Mouse (Mus musculus) limb, embryonic 15.5 days (tissue): ENCODE results near the gene Misp. TPM values are rescaled to one million over a fixed set of nuclear protein-coding genes. Genes with fewer than 3 reads are reported as not detected.

Source experiments
- ATAC-seq: fragments of 200-750 bp; cut with Nextera tagmentation; 2 replicates; pipeline ENCODE4 v1.8.0; 2017; ENCODE audit warnings: low read depth, moderate TSS enrichment; ENCODE audit not compliant: insufficient number of reproducible peaks, low FRiP score, low TSS enrichment
- H3K27ac ChIP-seq: fragments of 300-500 bp; sonication (generic); 2 replicates; pipeline ENCODE4 v1.5.1; 2015; ENCODE audit warnings: moderate library complexity, mild to moderate bottlenecking, inconsistent platforms
- H3K27me3 ChIP-seq: fragments of 300-500 bp; sonication (generic); 2 replicates; pipeline ENCODE4 v1.6.1; 2015; ENCODE audit warnings: inconsistent platforms
- H3K36me3 ChIP-seq: fragments of 300-500 bp; sonication (generic); 2 replicates; pipeline ENCODE4 v1.6.1; 2015; ENCODE audit warnings: inconsistent platforms
- H3K4me1 ChIP-seq: fragments of 300-500 bp; sonication (generic); 2 replicates; pipeline ENCODE4 v1.6.1; 2015; ENCODE audit warnings: inconsistent platforms
- H3K4me2 ChIP-seq: fragments of 300-500 bp; sonication (generic); 2 replicates; pipeline ENCODE4 v1.6.1; 2015; ENCODE audit warnings: mild to moderate bottlenecking, inconsistent platforms
- H3K4me3 ChIP-seq: fragments of 300-500 bp; sonication (generic); 2 replicates; pipeline ENCODE4 v1.5.1; 2015; ENCODE audit warnings: mild to moderate bottlenecking, inconsistent platforms
- H3K9ac ChIP-seq: fragments of 300-500 bp; sonication (generic); 2 replicates; pipeline ENCODE4 v1.6.1; 2015; ENCODE audit warnings: inconsistent platforms
- H3K9me3 ChIP-seq: fragments of 300-500 bp; sonication (generic); 2 replicates; pipeline ENCODE4 v1.6.1; 2016; ENCODE audit warnings: inconsistent platforms
- WGBS: fragments of 180-500 bp; shearing (Covaris S2); methylation state at CpG from one replicate; pipeline ENCODE4 v1.1.7; 2015; 5-methylcytosine and 5-hydroxymethylcytosine counted together
- polyA plus RNA-seq: library from polyadenylated mRNA; unstranded; fragments of >200 nt; fragmentation: Nextera tagmentation; extraction: Ambion mirVana; gene quantifications from 2 replicates; pipeline ENCODE4 v1.2.1, GENCODE M21; 2015

Misp gene
- polyA plus RNA-seq, 1 experiment from 2014 or later: 1.6 TPM

DNA sequence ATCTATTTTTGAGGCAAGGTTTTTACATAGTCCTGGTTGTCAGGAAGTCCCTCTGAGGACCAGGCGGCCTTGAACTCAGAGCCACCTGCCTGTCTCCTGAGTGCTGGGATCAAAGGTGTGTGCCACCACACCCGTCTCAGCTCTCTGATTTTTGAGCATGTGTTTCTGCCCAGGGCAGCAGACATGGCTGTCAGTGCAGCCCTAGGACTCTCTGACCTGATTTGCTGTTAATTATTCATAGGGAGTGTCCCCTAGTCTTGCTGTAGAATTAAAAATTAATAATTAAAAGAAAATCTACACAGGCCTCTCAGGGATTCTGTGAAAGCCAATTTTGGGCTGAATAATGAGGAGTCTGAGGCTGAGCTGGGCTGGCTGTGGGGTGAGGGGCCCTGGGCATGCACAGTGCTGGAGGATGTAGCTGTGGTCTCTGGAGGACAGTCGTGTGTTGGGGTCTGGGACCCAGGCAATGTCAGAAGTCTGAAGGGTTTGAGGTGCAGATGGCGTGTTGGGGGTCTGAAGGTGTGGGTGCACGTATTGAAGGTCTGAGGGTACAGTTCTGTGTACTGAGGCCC, 6.4 kb upstream of the Misp start:
- H3K4me1 ChIP-seq: 0 out of 2 replicates have a peak, but pooled peaks cover 3% of the 10 kb centered on the region
- no peaks in the 10 kb centered on the region for H3K27me3 ChIP-seq
- no peak overlapping the region for H3K9ac ChIP-seq
- no peak overlapping the region for H3K4me3 ChIP-seq
- peaks cover 54% of the 10 kb centered on the region for H3K36me3 ChIP-seq
- WGBS: 85% methylated on average over 5 of the region's 5 CpGs
- no peaks in the 10 kb centered on the region for H3K9me3 ChIP-seq
- no peak overlapping the region for H3K27ac ChIP-seq
- no peak for ATAC-seq
- H3K4me2 ChIP-seq: no peak overlapping the region

DNA sequence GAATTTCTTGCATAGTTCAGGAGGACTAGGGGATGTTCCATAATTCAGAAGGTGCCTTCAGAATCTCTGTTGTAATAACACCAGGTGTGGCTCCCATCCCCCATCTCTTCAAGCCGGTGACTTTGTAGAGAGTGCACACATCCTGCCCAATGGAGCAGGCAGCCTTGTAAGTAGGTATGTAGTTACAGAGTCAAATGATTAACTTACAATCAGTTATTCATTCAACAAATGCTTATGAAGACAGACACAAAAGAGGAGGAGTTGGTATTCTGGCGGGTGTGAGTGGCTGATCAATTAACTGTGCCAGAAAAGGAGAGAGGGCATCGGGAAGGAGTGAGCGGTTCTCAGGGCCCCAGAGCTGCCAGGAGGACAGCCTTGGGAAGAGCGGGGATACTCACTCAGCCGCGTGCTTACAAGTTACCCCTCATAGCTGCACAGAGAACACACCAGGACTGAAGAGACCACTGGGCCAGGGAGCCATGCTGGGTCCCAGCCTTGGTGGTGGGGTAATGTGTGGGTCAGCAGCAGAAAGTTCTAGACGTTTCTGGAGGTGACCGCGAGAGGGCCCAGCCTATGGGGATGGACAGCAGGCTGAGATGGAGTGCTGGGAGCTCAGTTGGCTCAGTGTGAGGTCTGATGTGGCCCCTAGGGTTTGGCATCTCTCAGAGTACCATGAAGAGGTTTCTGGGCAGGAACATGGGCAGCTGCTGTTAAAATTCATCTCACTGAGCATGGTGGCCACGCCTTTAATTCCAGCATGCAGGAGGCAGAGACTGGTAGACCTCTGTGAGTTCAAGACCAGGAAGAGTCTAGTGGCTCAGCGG, 4.9 kb upstream of the Misp start:
- H3K27me3 ChIP-seq: no peaks in the 10 kb centered on the region
- 89% methylated on average over 12 of the region's 12 CpGs for WGBS
- no peak overlapping the region for H3K4me2 ChIP-seq
- H3K9me3 ChIP-seq: no peaks in the 10 kb centered on the region
- H3K9ac ChIP-seq: no peak overlapping the region
- H3K36me3 ChIP-seq: peaks cover 58% of the 10 kb centered on the region
- H3K27ac ChIP-seq: no peak overlapping the region
- H3K4me1 ChIP-seq: 0 out of 2 replicates have a peak, but pooled peaks cover 7% of the 10 kb centered on the region
- no peak for ATAC-seq
- H3K4me3 ChIP-seq: no peak overlapping the region

GRCm38 (mm10) chr10:79817111-79817510, 3.7 kb upstream of the Misp start:
- no peak overlapping the region for H3K9ac ChIP-seq
- WGBS: 67% methylated on average over 2 of the region's 2 CpGs
- H3K27me3 ChIP-seq: no peaks in the 10 kb centered on the region
- H3K4me1 ChIP-seq: peaks cover 7% of the 10 kb centered on the region
- no peak overlapping the region for H3K4me2 ChIP-seq
- ATAC-seq: no peak
- peaks cover 50% of the 10 kb centered on the region for H3K36me3 ChIP-seq
- no peak overlapping the region for H3K4me3 ChIP-seq
- no peak overlapping the region for H3K27ac ChIP-seq
- H3K9me3 ChIP-seq: no peaks in the 10 kb centered on the region

DNA sequence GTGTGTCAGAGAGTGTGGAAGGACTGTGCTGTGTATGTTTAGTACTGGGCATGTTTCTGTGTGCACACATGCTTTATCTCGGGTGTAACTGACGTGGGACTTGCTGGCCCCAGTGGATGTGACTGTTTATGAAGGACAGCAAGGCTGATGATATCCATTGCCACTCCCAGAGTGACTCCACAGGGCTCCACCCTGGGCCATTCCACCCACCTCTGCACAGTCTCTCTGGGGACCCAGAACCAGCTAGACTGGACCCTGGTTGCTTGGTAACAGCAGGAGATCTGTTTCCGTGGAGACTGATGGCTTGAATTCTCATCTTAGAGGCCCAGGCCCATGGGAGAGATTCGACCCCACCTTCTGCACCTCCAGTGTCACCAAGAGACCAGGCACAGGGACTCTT, 2.6 kb upstream of the Misp start:
- Histone ChIP-seq H3K36me3 (peaks cover 50% of the 10 kb centered on the region), H3K9me3 (no peaks in the 10 kb centered on the region), H3K27ac (peak overlapping the region; percentile 54; the same call in 1 of the 2 replicates), H3K4me1 (peaks cover 17% of the 10 kb centered on the region), H3K9ac (no peak overlapping the region), H3K27me3 (no peaks in the 10 kb centered on the region), H3K4me3 (no peak overlapping the region), H3K4me2 (no peak overlapping the region)
- ATAC-seq: no peak
- WGBS: 74% methylated on average over 4 of the region's 4 CpGs

DNA sequence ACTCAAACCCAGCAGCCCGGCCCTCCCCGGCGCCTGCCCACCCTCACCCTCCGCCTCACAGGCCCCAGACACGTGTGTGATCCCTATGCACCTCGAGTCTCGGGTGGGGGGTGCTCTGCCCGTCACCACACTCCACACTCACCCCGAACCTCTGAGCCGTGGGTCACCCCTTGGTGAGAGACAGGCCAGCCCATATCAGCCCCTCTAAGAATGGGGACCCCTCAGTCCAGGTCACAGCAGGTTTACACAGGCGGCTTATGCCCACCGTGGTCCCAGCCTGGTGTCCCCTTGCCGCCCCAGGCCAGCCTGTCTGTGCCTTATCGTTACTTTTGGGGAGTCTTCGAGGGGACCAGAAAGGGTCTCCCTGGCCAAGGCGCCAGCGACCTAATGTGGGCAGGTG, 1.2 kb upstream of the Misp start:
- H3K36me3 ChIP-seq: peaks cover 50% of the 10 kb centered on the region
- ATAC-seq: no peak
- WGBS: 92% methylated on average over 17 of the region's 17 CpGs
- peaks cover 19% of the 10 kb centered on the region for H3K4me1 ChIP-seq
- no peak overlapping the region for H3K9ac ChIP-seq
- H3K27me3 ChIP-seq: no peaks in the 10 kb centered on the region
- no peak overlapping the region for H3K4me3 ChIP-seq
- no peak overlapping the region for H3K27ac ChIP-seq
- H3K9me3 ChIP-seq: no peaks in the 10 kb centered on the region
- H3K4me2 ChIP-seq: no peak overlapping the region

- peaks cover 47% of the 10 kb centered on the region for H3K36me3 ChIP-seq
- H3K9ac ChIP-seq: no peak overlapping the region
- no peak overlapping the region for H3K4me3 ChIP-seq
- ATAC-seq: no peak
- H3K27me3 ChIP-seq: no peaks in the 10 kb centered on the region
- no peaks in the 10 kb centered on the region for H3K9me3 ChIP-seq
- 80% methylated on average over 6 of the region's 8 CpGs for WGBS
- peaks cover 19% of the 10 kb centered on the region for H3K4me1 ChIP-seq
- no peak overlapping the region for H3K4me2 ChIP-seq
- H3K27ac ChIP-seq: no peak overlapping the region
Observed at GRCm38 (mm10) chr10:79820277-79820676, 512 bp upstream of the Misp start.

- H3K36me3 ChIP-seq: peaks cover 32% of the 10 kb centered on the region
- no peak for ATAC-seq
- H3K4me2 ChIP-seq: no peak overlapping the region
- peaks cover 19% of the 10 kb centered on the region for H3K4me1 ChIP-seq
- WGBS: 89% methylated on average over 12 of the region's 12 CpGs
- H3K4me3 ChIP-seq: no peak overlapping the region
- H3K9ac ChIP-seq: no peak overlapping the region
- no peaks in the 10 kb centered on the region for H3K27me3 ChIP-seq
- no peak overlapping the region for H3K27ac ChIP-seq
- no peaks in the 10 kb centered on the region for H3K9me3 ChIP-seq
Observed at GRCm38 (mm10) chr10:79821731-79822130, 942 bp downstream of the Misp start.

DNA sequence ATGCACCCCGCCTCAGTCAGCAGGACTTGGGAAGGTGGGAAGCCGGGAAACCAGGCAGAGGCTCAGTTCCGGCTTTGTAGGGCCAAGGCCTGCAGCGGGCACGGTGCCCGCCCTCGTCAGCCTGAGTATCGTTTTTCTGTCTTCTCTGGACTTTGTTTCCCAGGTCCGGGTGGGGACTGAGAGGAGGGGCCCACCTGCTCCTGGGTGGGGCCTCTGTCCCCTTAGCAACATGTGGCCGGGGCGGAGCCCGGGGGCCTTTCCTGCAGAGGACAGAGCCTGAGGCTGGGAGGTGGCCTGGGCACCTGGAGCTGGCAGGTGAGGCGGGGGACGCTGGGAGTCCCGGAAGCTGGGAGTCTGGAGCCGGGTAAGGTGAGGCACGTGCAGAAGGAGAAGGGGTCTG, 1.6 kb downstream of the Misp start:
- Histone ChIP-seq H3K27ac (0 out of 2 replicates have a peak overlapping the region, but pooled peaks have one; percentile 54), H3K36me3 (peaks cover 28% of the 10 kb centered on the region), H3K27me3 (no peaks in the 10 kb centered on the region), H3K9me3 (no peaks in the 10 kb centered on the region), H3K4me2 (peak overlapping the region; percentile 26), H3K4me1 (peaks cover 19% of the 10 kb centered on the region), H3K4me3 (no peak overlapping the region), H3K9ac (no peak overlapping the region)
- no peak for ATAC-seq
- WGBS: 22% methylated on average over 17 of the region's 17 CpGs

DNA sequence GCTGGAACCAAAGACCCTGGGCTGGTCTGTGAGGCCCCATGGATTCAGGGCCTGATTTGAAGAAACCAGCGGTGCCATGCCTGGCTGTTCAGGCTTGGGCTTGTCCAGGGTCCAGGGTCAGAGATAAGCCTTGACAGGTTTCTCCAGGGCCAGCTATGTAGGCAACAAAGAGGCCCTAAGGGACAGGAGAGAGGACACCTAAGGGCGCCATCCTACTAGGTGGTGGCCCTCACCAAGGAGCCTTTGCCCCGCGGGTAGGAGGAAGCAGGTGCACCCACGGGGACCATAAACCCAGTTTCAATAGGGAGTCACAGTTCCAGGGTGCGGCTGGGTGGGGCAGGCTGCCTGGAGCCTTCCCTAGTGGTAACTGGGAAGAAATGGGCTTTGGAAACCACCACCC, 2.2 kb downstream of the Misp start:
- no peak for ATAC-seq
- Histone ChIP-seq H3K27ac (no peak overlapping the region), H3K9me3 (no peaks in the 10 kb centered on the region), H3K27me3 (no peaks in the 10 kb centered on the region), H3K4me1 (peaks cover 19% of the 10 kb centered on the region), H3K4me3 (no peak overlapping the region), H3K36me3 (peaks cover 28% of the 10 kb centered on the region), H3K9ac (no peak overlapping the region), H3K4me2 (no peak overlapping the region)
- WGBS: 76% methylated on average over 6 of the region's 6 CpGs

GRCm38 (mm10) chr10:79824413-79824812, 3.6 kb downstream of the Misp start:
- no peak for ATAC-seq
- H3K9ac ChIP-seq: no peak overlapping the region
- H3K4me2 ChIP-seq: no peak overlapping the region
- WGBS: 65% methylated on average over 6 of the region's 6 CpGs
- peaks cover 19% of the 10 kb centered on the region for H3K4me1 ChIP-seq
- no peak overlapping the region for H3K4me3 ChIP-seq
- H3K9me3 ChIP-seq: no peaks in the 10 kb centered on the region
- H3K36me3 ChIP-seq: peaks cover 15% of the 10 kb centered on the region
- H3K27ac ChIP-seq: no peak overlapping the region
- no peaks in the 10 kb centered on the region for H3K27me3 ChIP-seq

DNA sequence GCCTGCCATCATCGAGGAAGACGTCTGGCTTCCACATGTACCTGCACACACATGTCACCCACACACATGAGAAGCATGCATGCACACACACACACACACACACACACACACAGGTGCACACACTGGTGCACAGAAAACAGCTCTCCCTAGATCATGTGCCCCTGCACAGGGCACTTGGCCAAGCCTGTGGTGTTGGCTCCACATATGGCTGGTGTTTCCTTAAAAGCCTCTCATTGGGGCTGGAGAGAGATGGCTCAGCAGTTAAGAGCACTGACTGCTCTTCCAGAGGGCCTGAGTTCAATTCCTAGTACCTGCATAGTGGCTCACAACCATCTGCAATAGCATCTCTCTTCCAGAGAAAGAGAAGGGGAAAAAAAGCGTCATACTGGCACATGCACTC, 10.8 kb downstream of the Misp start:
- Histone ChIP-seq H3K4me1 (peaks cover 14% of the 10 kb centered on the region), H3K27ac (no peak overlapping the region), H3K9ac (no peak overlapping the region), H3K36me3 (no peaks in the 10 kb centered on the region), H3K9me3 (no peaks in the 10 kb centered on the region), H3K4me3 (no peak overlapping the region), H3K27me3 (no peaks in the 10 kb centered on the region), H3K4me2 (no peak overlapping the region)
- ATAC-seq: no peak
- WGBS: 75% methylated on average over 3 of the region's 3 CpGs

DNA sequence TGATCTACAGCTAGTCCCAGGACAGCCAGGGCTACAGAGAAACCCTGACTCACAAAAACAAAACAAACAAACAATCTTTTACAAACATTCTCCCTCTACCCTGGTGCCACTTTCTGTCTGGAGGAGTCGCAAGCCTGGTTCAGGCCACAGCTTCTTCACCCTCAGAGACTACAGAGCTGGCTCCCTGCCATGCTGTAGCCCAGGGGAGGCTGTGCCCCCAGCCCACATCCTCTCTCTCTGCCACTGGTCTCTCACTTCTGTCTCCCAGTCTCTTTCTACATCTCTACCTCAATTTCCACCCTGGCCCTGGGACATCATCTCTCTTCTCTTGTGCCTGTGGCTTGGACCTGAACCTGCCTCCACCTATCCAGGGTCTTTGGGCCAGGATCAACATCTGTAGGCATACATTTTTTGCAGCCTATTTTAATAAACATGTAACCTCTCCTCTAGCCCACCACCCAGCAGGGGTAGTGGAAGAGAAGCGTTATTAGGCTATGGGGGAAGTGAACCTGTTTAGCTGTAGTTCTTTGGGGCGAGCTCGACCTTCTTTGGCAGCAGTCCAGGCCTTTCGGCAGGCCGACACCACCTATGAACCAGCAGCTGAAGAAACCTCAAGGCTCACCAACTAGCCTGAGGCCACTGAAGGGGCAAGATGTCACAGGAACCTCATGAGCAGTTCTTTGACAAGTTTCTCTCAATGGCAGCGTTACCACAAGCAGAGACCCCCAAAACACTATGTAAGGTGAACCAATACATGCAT, 11.4 kb downstream of the Misp start:
- no peak overlapping the region for H3K4me3 ChIP-seq
- no peak overlapping the region for H3K4me2 ChIP-seq
- no peaks in the 10 kb centered on the region for H3K27me3 ChIP-seq
- ATAC-seq: no peak
- no peaks in the 10 kb centered on the region for H3K9me3 ChIP-seq
- peaks cover 14% of the 10 kb centered on the region for H3K4me1 ChIP-seq
- H3K9ac ChIP-seq: no peak overlapping the region
- H3K36me3 ChIP-seq: no peaks in the 10 kb centered on the region
- no peak overlapping the region for H3K27ac ChIP-seq
- 44% methylated on average over 7 of the region's 7 CpGs for WGBS
